Mouse (Mus musculus) neutrophil, adult 5-6 weeks (primary cell): Measurements from ENCODE around the gene Mnx1. TPM values are rescaled to one million over a fixed set of nuclear protein-coding genes. Genes with fewer than 3 reads are reported as not detected.

Source experiments
- total RNA-seq: library from RNA; stranded (forward); fragments of 200-1000 nt; gene quantifications from 2 replicates; pipeline ENCODE4 v1.2.3, GENCODE M21; 2017

The Mnx1 gene
- total RNA-seq, 1 experiment from 2014 or later: not detected

Other genes starting within 250 kb of the Mnx1 start
- gene Lmbr1, start 100.1 kb downstream of the Mnx1 start, total RNA-seq: 0.86 and 1.4 TPM in 2 replicates
- gene Nom1, start 43.8 kb downstream of the Mnx1 start, total RNA-seq: 9.9 and 11.1 TPM in 2 replicates
- 36.2 and 39.2 TPM in 2 replicates for gene Ube3c, start 90.8 kb upstream of the Mnx1 start, total RNA-seq